ENCODE assay signal across 8 mouse cellular contexts in genomic region chr9:102718676-102719075, GRCm38 (mm10). TPM values are rescaled to one million over a fixed set of nuclear protein-coding genes. Genes with fewer than 3 reads are reported as not detected.
DNase-seq lines count a peak whose midpoint lies in the region; ATAC-seq and TF ChIP-seq lines count a peak whose summit lies in the region.

No protein-coding gene starts in this region.

- H3K36me3 ChIP-seq in testis, adult 2 months (ENCODE audit: control insufficient read depth, insufficient read depth, low read length), result no peaks in the 10 kb centered on the region
- H3K36me3 ChIP-seq in kidney, embryonic 15.5 days, result peaks cover 39% of the 10 kb centered on the region

- 0% methylated on average over 21 of the region's 21 CpGs for WGBS in kidney, embryonic 15.5 days

- H3K9ac ChIP-seq in kidney, embryonic 15.5 days, result peak overlapping the region; percentile 88

- H3K4me2 ChIP-seq in kidney, embryonic 15.5 days, result peak overlapping the region; percentile 91

- H3K9me3 ChIP-seq in kidney, embryonic 15.5 days (replicated peaks), result no peaks in the 10 kb centered on the region

- TF ChIP-seq POLR2A in testis, adult 2 months (IDR thresholded peaks at IDR 0.05; ENCODE audit: control insufficient read depth, low read depth, low read length), result no peak

- peak overlapping the region; percentile 88 for H3K4me3 ChIP-seq in testis, adult 2 months (ENCODE audit: control insufficient read depth, low read depth, low read length)
- H3K4me3 ChIP-seq in kidney, embryonic 15.5 days (replicated peaks), result peak overlapping the region; percentile 77

- peak; percentile 30 for DNase-seq in adrenal gland, adult 8-10 months
- DNase-seq in adrenal gland, adult 18-20 months (ENCODE audit: low spot score in 2 of 2), result no peak
- DNase-seq in testis, postnatal 10 days (ENCODE audit: low spot score), result no peak
- DNase-seq in mesoderm, embryonic 11.5 days (ENCODE audit: low read depth, low spot score), result peak; percentile 66
- no peak for DNase-seq in layer of hippocampus, adult 11-12 months (ENCODE audit: low spot score)

- H3K27me3 ChIP-seq in testis, adult 2 months (ENCODE audit: control insufficient read depth, insufficient read depth, low read length), result peaks cover 6% of the 10 kb centered on the region
- no peaks in the 10 kb centered on the region for H3K27me3 ChIP-seq in kidney, embryonic 15.5 days

- H3K4me1 ChIP-seq in testis, adult 2 months (ENCODE audit: control insufficient read depth, insufficient read depth, low read length), result peaks cover 9% of the 10 kb centered on the region
- H3K4me1 ChIP-seq in kidney, embryonic 15.5 days, result peaks cover 84% of the 10 kb centered on the region

- no peak for ATAC-seq in kidney, embryonic 15.5 days (replicated peaks; ENCODE audit: low FRiP score)
- no peak for ATAC-seq in monocyte, adult 5-6 weeks (replicated peaks; ENCODE audit: insufficient number of reproducible peaks, low FRiP score, low TSS enrichment, poor library complexity, severe bottlenecking)

- peak overlapping the region; percentile 51; the same call in 1 of the 2 replicates for H3K27ac ChIP-seq in testis, adult 2 months (ENCODE audit: control insufficient read depth, insufficient read depth, low read depth, low read length)
- peak overlapping the region; percentile 98 for H3K27ac ChIP-seq in kidney, embryonic 15.5 days

- no peak for TF ChIP-seq CTCF in testis, adult 2 months (IDR thresholded peaks at IDR 0.05; ENCODE audit: control insufficient read depth, insufficient read depth, insufficient replicate concordance, low read depth, low read length)

RNA-seq across cellular contexts. Expression of gene Amotl2, which starts 2.2 kb away (rescaled TPM):
- 100 to 1,000 TPM in 2 of 4 experiments, 10 to 100 TPM in 2; 77.4 to 388 (median 110) TPM for total RNA-seq in adrenal gland, adult 8-10 months (2022)
- total RNA-seq in adrenal gland, adult 18-20 months (2021), result 100 to 1,000 TPM in 1 of 2 experiments, 10 to 100 TPM in 1; 73.0 to 202 TPM
- 2.6 TPM in 2 replicates for polyA plus RNA-seq in testis, adult 2 months (2012; rRNA removed)
- polyA plus RNA-seq in kidney, embryonic 15.5 days (2015; fragmentation: Nextera tagmentation; extraction: Ambion mirVana), result 43.3 and 45.1 TPM in 2 replicates
- total RNA-seq in monocyte, adult 5-6 weeks (2017), result 1.9 TPM in 1 of 3 replicates, not detected in the others

Comparison
In these comparisons a context has a peak if more than half of its experiments do, and no peak if none do; other contexts are left out.
1. DNase-seq: peak in adrenal gland, adult 8-10 months (single experiment) and mesoderm, embryonic 11.5 days (single experiment); none in adrenal gland, adult 18-20 months (0 of 2), testis, postnatal 10 days (single experiment) and layer of hippocampus, adult 11-12 months (single experiment).
2. RNA of gene Amotl2, which starts 2.2 kb away (total RNA-seq): 73.0 to 202 TPM in adrenal gland, adult 18-20 months and 77.4 to 388 TPM in adrenal gland, adult 8-10 months; 1.9 TPM in monocyte, adult 5-6 weeks; every median in the first group is over 10 times any median in the second.